Mouse (Mus musculus) heart, embryonic 10.5 days (tissue): ENCODE results near the gene Gm45618. TPM values are rescaled to one million over a fixed set of nuclear protein-coding genes. Genes with fewer than 3 reads are reported as not detected.
"Not testable (repeated sequence)": the region's sequence is repeated elsewhere in the genome, so short reads cannot be mapped to it uniquely, and the experiment has no call there.

Experiments used
- DNase-seq: peaks from one replicate; pipeline ENCODE4 v3.0.0-alpha.2; 2017; ENCODE audit warnings: low spot score
- H3K27ac ChIP-seq: fragments of 300-500 bp; sonication (generic); 2 replicates; pipeline ENCODE4 v1.5.1; 2016; ENCODE audit warnings: mild to moderate bottlenecking
- H3K27me3 ChIP-seq: fragments of 300-500 bp; sonication (generic); 2 replicates; pipeline ENCODE4 v1.6.1; 2016; ENCODE audit warnings: mild to moderate bottlenecking; ENCODE audit not compliant: poor library complexity, insufficient read depth, severe bottlenecking
- H3K36me3 ChIP-seq: fragments of 300-500 bp; sonication (generic); 2 replicates; pipeline ENCODE4 v1.6.1; 2016; ENCODE audit warnings: mild to moderate bottlenecking, moderate library complexity
- H3K4me1 ChIP-seq: fragments of 300-500 bp; sonication (generic); 2 replicates; pipeline ENCODE4 v1.6.1; 2016; ENCODE audit warnings: mild to moderate bottlenecking
- H3K4me3 ChIP-seq: fragments of 300-500 bp; sonication (generic); 2 replicates; pipeline ENCODE4 v1.5.1; 2016; ENCODE audit warnings: mild to moderate bottlenecking, moderate library complexity
- H3K9me3 ChIP-seq: fragments of 300-500 bp; sonication (generic); 2 replicates; pipeline ENCODE4 v1.6.1; 2016; ENCODE audit warnings: mild to moderate bottlenecking, moderate library complexity
- WGBS: fragments of 180-500 bp; shearing (Covaris S2); methylation state at CpG from one replicate; pipeline ENCODE4 v1.1.7; 2016; 5-methylcytosine and 5-hydroxymethylcytosine counted together
- polyA plus RNA-seq: library from polyadenylated mRNA; unstranded; fragments of >200 nt; fragmentation: Nextera tagmentation; extraction: Ambion mirVana; gene quantifications from 2 replicates; pipeline ENCODE4 v1.2.1, GENCODE M21; 2016

The Gm45618 gene
- polyA plus RNA-seq: not detected in 2 replicates

DNA sequence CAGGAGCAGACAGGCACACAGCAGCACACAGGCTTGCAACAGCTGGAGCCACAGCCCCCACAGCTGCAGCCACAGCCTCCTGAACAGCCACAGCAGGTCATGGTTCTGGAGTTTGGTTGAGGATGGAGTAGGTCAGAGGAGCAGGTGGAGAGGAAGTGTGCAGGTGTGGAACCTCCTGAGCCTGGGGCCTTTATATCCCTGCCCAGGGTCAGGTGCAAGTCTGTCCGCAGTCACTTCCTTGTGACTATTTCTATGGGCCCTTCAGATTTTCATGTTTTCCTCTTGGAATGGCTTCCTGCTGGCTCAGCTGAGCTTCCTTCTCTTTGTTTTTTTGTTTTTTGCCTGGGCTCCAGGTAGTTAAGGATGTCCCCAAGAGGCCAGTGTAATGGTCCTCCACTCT lies at the start of gene Gm45618:
TSS of gene Gm45618 (minus strand) at position 101 of the 400 bp plus-strand sequence.
- not testable (repeated sequence) for H3K36me3 ChIP-seq, H3K9me3 ChIP-seq, H3K4me3 ChIP-seq, DNase-seq, H3K4me1 ChIP-seq, H3K27ac ChIP-seq
- 83% methylated on average over 1 of the region's 1 CpGs for WGBS
- peaks cover 16% of the 10 kb centered on the region; the same call in 1 of the 2 replicates for H3K27me3 ChIP-seq

DNA sequence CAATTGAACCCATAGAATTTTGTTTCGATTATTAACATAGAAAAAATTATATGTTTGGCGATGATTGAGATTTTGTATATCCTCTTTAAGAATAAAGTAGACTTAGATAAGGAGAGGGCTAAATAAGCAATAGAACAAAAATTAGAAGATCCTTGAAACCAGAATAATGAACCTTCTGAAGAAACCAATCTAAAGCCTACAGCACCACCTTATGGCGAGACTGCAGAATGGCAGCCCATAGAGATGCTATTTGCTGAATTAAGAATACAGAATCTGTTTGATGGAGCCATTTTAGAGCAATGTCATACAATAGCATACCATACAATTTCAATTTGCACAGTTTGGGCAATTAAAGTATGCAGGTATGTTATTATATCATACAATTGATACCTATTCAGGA lies 49.3 kb upstream of the Gm45618 start:
- no peak overlapping the region for H3K4me3 ChIP-seq
- no peak overlapping the region for H3K27ac ChIP-seq
- no peaks in the 10 kb centered on the region for H3K9me3 ChIP-seq
- H3K36me3 ChIP-seq: no peaks in the 10 kb centered on the region
- 38% methylated on average over 3 of the region's 3 CpGs for WGBS
- DNase-seq: no peak
- no peaks in the 10 kb centered on the region for H3K4me1 ChIP-seq
- H3K27me3 ChIP-seq: peaks cover 3% of the 10 kb centered on the region; the same call in 1 of the 2 replicates

DNA sequence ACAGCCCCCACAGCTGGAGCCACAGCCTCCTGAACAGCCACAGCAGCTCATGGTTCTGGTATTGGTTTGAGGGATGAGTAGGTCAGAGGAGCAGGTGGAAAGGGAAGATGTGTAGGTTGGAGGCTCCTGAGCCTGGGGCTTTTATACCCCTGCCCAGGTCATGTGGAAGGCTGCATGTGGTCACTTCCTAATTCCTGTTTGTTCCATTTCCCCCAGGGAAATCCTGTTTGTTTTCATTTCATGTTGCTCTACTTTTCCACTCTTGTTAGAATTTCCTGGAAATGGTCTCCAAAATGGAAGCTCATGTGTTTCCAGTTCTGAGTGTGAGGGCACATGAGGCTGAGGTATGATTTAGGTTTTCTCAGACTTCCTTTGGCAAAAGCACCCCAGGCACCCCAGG lies 45.1 kb upstream of the Gm45618 start, which contains the start of gene Gm4553:
TSS of gene Gm4553 (minus strand) at position 101 of the 400 bp plus-strand sequence.
- DNase-seq, H3K27ac ChIP-seq, H3K4me1 ChIP-seq, H3K36me3 ChIP-seq, H3K27me3 ChIP-seq, H3K9me3 ChIP-seq, H3K4me3 ChIP-seq: not testable (repeated sequence)

DNA sequence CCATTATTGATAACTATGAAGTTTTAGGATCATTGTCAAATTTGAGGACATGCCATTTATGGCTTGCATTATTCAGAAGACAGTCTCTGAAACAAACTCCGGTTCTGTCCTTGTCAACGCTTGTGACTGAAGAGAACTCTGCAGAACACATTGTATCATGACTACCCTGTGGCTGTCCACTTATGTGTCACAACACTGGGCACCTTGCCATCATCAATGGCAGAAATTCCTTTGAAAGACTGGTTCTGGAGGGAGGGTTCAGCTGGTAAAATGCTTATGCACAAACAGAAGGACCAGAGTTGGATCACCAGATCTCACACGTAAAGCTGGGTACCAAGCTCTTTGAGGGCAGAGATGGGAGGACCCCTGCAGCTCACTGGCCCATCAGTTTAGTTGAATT lies 38.8 kb upstream of the Gm45618 start:
- Histone ChIP-seq H3K27me3 (no peaks in the 10 kb centered on the region; the same call in 1 of the 2 replicates), H3K27ac (no peak overlapping the region), H3K9me3 (no peaks in the 10 kb centered on the region), H3K36me3 (no peaks in the 10 kb centered on the region), H3K4me1 (no peaks in the 10 kb centered on the region), H3K4me3 (no peak overlapping the region)
- no peak for DNase-seq
- WGBS: 91% methylated on average over 3 of the region's 3 CpGs

DNA sequence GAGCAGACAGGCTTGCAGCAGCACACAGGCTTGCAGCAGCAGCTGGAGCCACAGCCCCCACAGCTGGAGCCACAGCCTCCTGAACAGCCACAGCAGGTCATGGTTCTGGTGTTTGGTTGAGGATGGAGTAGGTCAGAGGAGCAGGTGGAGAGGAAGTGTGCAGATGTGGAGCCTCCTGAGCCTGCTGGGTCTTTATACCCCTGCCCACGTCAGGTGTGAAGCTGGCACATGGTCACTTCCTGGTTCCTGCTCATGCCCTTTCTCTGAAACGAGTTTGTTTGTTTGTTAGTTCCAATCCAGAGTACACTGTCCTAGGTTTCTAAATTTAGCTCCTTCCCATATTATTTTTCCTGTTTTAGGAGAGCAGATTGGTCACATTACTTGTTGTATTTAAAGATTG lies 36.5 kb upstream of the Gm45618 start, which contains the start of gene Gm29735:
TSS of gene Gm29735 (minus strand) at position 101 of the 400 bp plus-strand sequence.
- not testable (repeated sequence) for H3K27me3 ChIP-seq, H3K4me3 ChIP-seq, H3K4me1 ChIP-seq, H3K9me3 ChIP-seq, H3K36me3 ChIP-seq, H3K27ac ChIP-seq
- peak; percentile 16 for DNase-seq
- WGBS: 39% methylated on average over 2 of the region's 2 CpGs

DNA sequence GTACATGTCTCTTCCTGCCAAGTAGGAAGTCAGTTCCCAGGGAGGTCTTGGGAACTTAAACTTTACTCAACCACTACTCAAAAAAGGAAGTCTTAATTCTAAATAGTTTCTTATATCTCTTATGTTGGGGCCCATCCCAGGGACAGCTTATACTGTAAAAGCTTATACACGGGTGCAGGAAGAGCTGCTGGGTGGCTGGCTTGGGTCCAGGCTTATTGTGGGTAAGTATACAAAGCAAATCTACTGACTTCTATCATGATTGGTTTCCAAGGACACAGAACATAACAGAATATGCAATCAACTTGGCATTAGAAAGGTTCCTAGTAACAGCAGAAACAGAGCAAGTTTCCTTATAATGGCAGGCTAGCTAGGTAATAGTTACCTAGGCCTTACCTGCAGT lies 34.8 kb upstream of the Gm45618 start:
- no peak for DNase-seq
- Histone ChIP-seq H3K4me1 (no peaks in the 10 kb centered on the region), H3K36me3 (no peaks in the 10 kb centered on the region), H3K27ac (no peak overlapping the region), H3K4me3 (no peak overlapping the region), H3K9me3 (no peaks in the 10 kb centered on the region), H3K27me3 (no peaks in the 10 kb centered on the region)
- whole genome bisulfite sequencing: 80% methylated on average over 1 of the region's 1 CpGs

DNA sequence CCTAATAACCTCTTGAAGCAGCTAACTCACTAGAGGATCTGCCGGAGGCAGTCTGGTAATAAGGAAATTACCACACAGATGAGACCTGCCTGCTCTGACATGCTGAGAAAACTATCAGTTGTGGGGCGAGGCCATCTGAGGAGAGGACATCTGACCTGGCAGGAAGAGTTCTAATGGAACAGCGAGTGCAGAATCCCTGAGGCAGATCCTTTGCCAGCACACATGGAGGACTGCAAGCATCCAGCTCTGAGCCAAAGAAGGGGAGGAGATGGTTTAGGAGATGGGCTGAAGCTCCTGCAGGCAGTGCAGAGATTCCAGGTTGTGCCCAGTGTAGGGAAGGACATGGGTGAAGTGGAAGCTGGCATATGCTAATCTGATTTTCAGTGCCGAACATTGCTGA lies 31.7 kb upstream of the Gm45618 start:
- WGBS: 79% methylated on average over 4 of the region's 4 CpGs
- Histone ChIP-seq H3K27me3 (no peaks in the 10 kb centered on the region), H3K4me1 (no peaks in the 10 kb centered on the region), H3K36me3 (no peaks in the 10 kb centered on the region), H3K27ac (no peak overlapping the region), H3K9me3 (no peaks in the 10 kb centered on the region), H3K4me3 (no peak overlapping the region)
- no peak for DNase-seq

DNA sequence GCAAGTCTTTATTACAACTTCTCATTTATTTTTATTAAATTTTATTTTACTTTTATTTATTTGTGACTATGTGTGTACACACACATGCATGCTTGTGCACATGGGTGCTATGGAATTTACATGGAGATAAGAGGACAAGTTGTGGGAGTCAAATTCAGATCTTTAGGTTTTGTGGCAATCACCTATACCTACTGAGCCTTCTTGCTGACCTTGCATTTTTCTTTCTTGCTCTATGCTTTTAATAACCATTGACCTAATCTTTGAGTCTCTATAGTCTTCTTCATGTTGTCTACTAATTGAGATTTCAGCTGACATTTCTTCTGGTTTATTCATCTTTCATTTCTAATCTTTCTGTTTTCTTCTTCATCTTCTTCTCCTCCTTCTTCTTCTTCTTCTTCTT lies 28.1 kb upstream of the Gm45618 start:
- H3K9me3 ChIP-seq: no peaks in the 10 kb centered on the region
- H3K4me1 ChIP-seq: 0 out of 2 replicates have a peak, but pooled peaks cover 5% of the 10 kb centered on the region

DNA sequence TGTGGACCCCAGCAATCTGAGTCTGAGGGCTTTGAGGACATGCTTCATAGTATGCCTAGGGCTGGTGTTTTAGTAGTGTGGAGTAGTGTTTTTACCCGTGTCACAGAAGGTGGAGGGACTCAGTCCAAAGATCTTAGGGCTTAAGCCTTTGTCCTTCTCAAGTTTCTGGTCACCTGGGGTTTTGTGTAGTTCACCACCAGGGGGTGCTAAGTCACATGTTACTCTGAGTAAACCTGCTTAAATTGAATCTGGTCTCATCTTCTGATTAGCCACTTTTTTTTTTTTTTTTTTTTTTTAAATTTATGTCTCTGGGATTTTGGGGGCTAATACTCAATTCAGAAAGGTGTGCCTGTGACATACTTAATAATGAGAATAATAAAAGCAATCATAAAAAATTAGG lies 25.5 kb upstream of the Gm45618 start:
- H3K36me3 ChIP-seq: no peaks in the 10 kb centered on the region
- H3K4me1 ChIP-seq: 0 out of 2 replicates have a peak, but pooled peaks cover 5% of the 10 kb centered on the region
- 9% methylated on average over 1 of the region's 1 CpGs for WGBS
- H3K4me3 ChIP-seq: no peak overlapping the region
- peaks cover 17% of the 10 kb centered on the region for H3K27me3 ChIP-seq
- H3K27ac ChIP-seq: no peak overlapping the region
- no peaks in the 10 kb centered on the region for H3K9me3 ChIP-seq
- no peak for DNase-seq

More for the DNA sequence above, 28.1 kb upstream of the Gm45618 start:
- DNase-seq: no peak
- Histone ChIP-seq H3K27me3 (peaks cover 15% of the 10 kb centered on the region), H3K36me3 (no peaks in the 10 kb centered on the region), H3K27ac (no peak overlapping the region), H3K4me3 (no peak overlapping the region)

DNA sequence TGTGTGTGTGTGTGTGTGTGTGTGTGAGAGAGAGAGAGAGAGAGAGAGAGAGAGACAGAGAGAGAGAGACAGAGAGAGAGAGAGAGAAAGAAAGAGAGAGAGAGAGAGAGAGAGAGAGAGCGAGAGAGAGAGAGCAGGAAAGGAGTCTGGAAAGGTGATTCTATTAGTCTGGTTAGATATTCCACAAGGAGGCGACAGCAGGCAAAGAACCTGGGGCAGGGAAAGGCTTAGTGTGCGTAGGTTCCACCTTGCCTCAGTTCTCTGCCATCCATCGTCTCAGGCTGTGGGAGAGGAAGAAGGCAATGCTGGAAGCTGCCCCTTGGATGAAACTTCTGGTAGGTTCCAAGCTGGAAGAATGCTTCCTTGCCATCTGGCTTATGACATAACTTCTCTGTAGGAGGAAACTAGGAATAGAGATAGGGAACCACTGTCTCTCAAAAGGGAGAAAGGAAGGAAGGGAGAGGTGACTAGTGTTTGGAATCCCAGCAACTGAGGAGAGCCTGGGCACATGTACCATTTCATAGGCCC lies 24.9 kb upstream of the Gm45618 start:
- 0 out of 2 replicates have a peak, but pooled peaks cover 5% of the 10 kb centered on the region for H3K4me1 ChIP-seq
- H3K27ac ChIP-seq: no peak overlapping the region
- no peak overlapping the region for H3K4me3 ChIP-seq
- WGBS: 34% methylated on average over 4 of the region's 4 CpGs
- no peak for DNase-seq
- no peaks in the 10 kb centered on the region for H3K36me3 ChIP-seq
- H3K9me3 ChIP-seq: no peaks in the 10 kb centered on the region
- H3K27me3 ChIP-seq: peaks cover 17% of the 10 kb centered on the region

DNA sequence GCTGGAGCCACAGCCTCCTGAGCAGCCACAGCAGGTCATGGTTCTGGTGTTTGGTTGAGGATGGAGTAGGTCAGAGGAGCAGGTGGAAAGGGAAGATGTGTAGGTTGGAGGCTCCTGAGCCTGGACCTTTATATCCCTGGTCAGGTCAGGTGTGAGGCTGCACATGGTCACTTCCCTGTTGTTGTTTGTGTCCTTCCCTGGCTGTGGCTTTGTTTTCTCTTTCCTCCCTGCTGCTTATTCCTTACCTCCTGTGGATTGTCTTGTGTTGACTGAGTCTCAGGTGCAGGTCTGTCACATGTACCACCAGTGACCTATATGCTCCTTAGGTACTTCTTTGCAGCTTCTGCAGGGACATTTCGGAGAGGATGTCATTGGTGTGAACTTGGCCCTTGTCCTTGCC lies 24.0 kb upstream of the Gm45618 start, which contains the start of gene Gm45337:
TSS of gene Gm45337 (minus strand) at position 101 of the 400 bp plus-strand sequence.
- WGBS: 68% methylated on average over 1 of the region's 1 CpGs
- DNase-seq: no peak
- Histone ChIP-seq H3K27me3 (peaks cover 17% of the 10 kb centered on the region), H3K36me3 (no peaks in the 10 kb centered on the region), H3K27ac (no peak within 1 kb of the TSS), H3K4me3 (no peak within 1 kb of the TSS), H3K9me3 (no peaks in the 10 kb centered on the region), H3K4me1 (0 out of 2 replicates have a peak, but pooled peaks cover 5% of the 10 kb centered on the region)

DNA sequence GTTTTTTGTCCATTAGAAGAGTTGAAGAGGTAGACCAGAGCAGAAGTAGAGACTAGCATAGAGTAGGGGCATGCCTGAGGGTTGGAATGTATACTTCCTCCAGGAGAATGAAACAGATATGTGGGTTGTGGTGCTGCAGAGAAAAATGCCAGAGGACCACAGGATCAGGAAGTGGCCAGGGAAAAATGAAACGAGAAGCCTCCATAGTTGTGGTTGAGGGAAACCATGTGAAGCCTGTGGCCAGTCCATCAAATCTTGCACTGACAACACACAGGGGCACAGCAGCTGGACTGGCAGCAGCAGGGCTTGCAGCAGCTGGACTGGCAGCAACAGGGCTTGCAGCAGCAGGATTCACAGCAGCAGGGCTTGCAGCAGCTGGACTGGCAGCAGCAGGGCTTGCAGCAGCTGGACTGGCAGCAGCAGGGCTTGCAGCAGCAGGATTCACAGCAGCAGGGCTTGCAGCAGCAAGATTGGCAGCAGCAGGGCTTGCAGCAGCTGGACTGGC lies 23.0 kb upstream of the Gm45618 start:
- H3K27ac ChIP-seq, H3K36me3 ChIP-seq, H3K4me3 ChIP-seq, H3K9me3 ChIP-seq, H3K4me1 ChIP-seq, DNase-seq: not testable (repeated sequence)
- 59% methylated on average over 1 of the region's 1 CpGs for WGBS
- H3K27me3 ChIP-seq: peaks cover 17% of the 10 kb centered on the region

DNA sequence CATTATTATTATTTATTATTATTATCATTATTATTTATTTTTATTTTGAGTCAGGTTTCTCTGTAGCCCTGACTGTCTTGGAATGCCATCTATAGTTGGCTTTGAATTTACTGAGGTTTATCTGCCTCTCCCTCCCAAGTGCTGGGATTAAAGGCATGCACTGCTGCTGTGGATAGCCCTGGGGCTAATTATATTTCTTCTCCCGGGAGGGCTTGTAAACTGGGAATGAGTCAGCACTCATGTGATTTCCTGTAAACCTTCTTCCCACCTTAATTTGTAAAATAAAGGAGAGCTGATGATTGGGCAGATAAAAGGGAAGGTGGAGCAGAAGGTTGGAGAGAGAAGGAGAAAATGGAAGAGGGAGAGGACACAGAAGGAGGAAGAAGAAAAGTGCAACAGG lies 20.2 kb upstream of the Gm45618 start:
- Histone ChIP-seq H3K27ac (no peak overlapping the region), H3K9me3 (no peaks in the 10 kb centered on the region)

DNA sequence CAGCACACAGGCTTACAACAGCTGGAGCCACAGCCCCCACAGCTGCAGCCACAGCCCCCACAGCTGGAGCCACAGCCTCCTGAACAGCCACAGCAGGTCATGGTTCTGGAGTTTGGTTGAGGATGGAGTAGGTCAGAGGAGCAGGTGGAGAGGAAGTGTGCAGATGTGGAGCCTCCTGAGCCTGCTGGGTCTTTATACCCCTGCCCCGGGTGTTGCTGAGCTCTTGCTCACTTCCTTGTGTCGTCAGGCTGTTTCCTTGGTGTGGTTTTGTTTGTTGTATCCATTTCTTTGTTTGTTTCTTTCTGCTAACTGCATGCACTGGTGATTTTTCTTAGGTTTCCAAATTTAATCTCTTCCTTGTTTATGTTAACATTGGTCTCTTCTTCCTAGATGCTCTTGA lies 15.4 kb upstream of the Gm45618 start, which contains the start of gene Gm39115:
TSS of gene Gm39115 (minus strand) at position 101 of the 400 bp plus-strand sequence.
- not testable (repeated sequence) for H3K27ac ChIP-seq, H3K4me1 ChIP-seq, H3K27me3 ChIP-seq, H3K4me3 ChIP-seq, H3K36me3 ChIP-seq, H3K9me3 ChIP-seq, DNase-seq
- 52% methylated on average over 2 of the region's 2 CpGs for WGBS

More for the DNA sequence above, 20.2 kb upstream of the Gm45618 start:
- H3K36me3 ChIP-seq: no peaks in the 10 kb centered on the region
- WGBS: 23% methylated on average over 1 of the region's 1 CpGs
- H3K4me1 ChIP-seq: 0 out of 2 replicates have a peak, but pooled peaks cover 5% of the 10 kb centered on the region
- H3K27me3 ChIP-seq: peaks cover 17% of the 10 kb centered on the region
- no peak overlapping the region for H3K4me3 ChIP-seq
- DNase-seq: no peak
